ENCODE assay signal across 9 mouse cellular contexts in genomic region chr3:87770280-87770679, GRCm38 (mm10). TPM values are rescaled to one million over a fixed set of nuclear protein-coding genes. Genes with fewer than 3 reads are reported as not detected.
DNase-seq lines count a peak whose midpoint lies in the region; ATAC-seq and TF ChIP-seq lines count a peak whose summit lies in the region.
"Had no signal": no experiment of that assay in that cellular context is flagged by ENCODE, and none has a peak within 500 bp of the region (broad histone marks: within the 10 kb centered on the region; RNA-seq: fewer than 3 reads in every experiment).

No protein-coding gene starts in this region.

- H3K36me3 ChIP-seq in hindbrain, embryonic 14.5 days (replicated peaks; ENCODE audit: control insufficient read depth, insufficient read depth) = no peaks in the 10 kb centered on the region
- H3K36me3 ChIP-seq in hindbrain, embryonic 12.5 days = no peaks in the 10 kb centered on the region
- H3K36me3 ChIP-seq in ES-Bruce4 (ENCODE audit: control insufficient read depth, insufficient read depth, low read length, poor library complexity, severe bottlenecking) = no peaks in the 10 kb centered on the region
- H3K36me3 ChIP-seq: embryonic facial prominence, embryonic 15.5 days had no signal

- peaks cover 25% of the 10 kb centered on the region for H3K27me3 ChIP-seq in hindbrain, embryonic 14.5 days (ENCODE audit: control insufficient read depth, insufficient read depth, low read length)
- peaks cover 52% of the 10 kb centered on the region for H3K27me3 ChIP-seq in hindbrain, embryonic 12.5 days
- peaks cover 1% of the 10 kb centered on the region for H3K27me3 ChIP-seq in ES-Bruce4 (ENCODE audit: control insufficient read depth, insufficient read depth, low read length, poor library complexity, severe bottlenecking)

- intact Hi-C loops in left cerebral cortex, postnatal 4 days (cut with DNase I) = loop anchor here (5.0 kb wide), 1 partner anchor 87 kb away; no protein-coding TSS in a partner anchor
- intact Hi-C loops in gastrocnemius, postnatal 36 days (cut with DNase I) = loop anchor here (2.0 to 5.0 kb wide), 2 partner anchors 47 to 87 kb away; no protein-coding TSS in a partner anchor

- peak; percentile 91 for DNase-seq in hindbrain, embryonic 14.5 days (ENCODE audit: low spot score)
- DNase-seq in 416B (ENCODE audit: low read depth) = peak; percentile 80
- DNase-seq in cerebellum, postnatal 25 days = peak; percentile 48 to 70
- DNase-seq in left cerebral cortex, postnatal 4 days = peak; percentile 29
- peak; percentile 22 for DNase-seq in spleen, adult 12 weeks (ENCODE audit: low spot score)
- no peak for DNase-seq in gastrocnemius, postnatal 36 days

- TF ChIP-seq POLR2A in ES-Bruce4 (IDR thresholded peaks at IDR 0.05; ENCODE audit: insufficient read depth, low read length) = no peak

- ATAC-seq in hindbrain, embryonic 14.5 days (ENCODE audit: low FRiP score) = no peak
- no peak for ATAC-seq in hindbrain, embryonic 12.5 days (ENCODE audit: low FRiP score)

- under 1% methylated on average over 4 of the region's 4 CpGs for WGBS in hindbrain, embryonic 14.5 days
- WGBS in hindbrain, embryonic 12.5 days = 2% methylated on average over 4 of the region's 4 CpGs

- no peak overlapping the region for H3K9ac ChIP-seq in hindbrain, embryonic 14.5 days
- H3K9ac ChIP-seq in hindbrain, embryonic 12.5 days = no peak overlapping the region
- no peak overlapping the region for H3K9ac ChIP-seq in ES-Bruce4 (ENCODE audit: low read depth, poor library complexity, severe bottlenecking)
- H3K9ac ChIP-seq: embryonic facial prominence, embryonic 15.5 days had no signal

- no peak overlapping the region for H3K4me3 ChIP-seq in hindbrain, embryonic 14.5 days (replicated peaks; ENCODE audit: low read length)
- H3K4me3 ChIP-seq in hindbrain, embryonic 12.5 days = no peak overlapping the region
- no peak overlapping the region for H3K4me3 ChIP-seq in ES-Bruce4 (ENCODE audit: low read depth, low read length)
- H3K4me3 ChIP-seq: embryonic facial prominence, embryonic 15.5 days had no signal

- H3K9me3 ChIP-seq in hindbrain, embryonic 14.5 days (ENCODE audit: control insufficient read depth, low read length) = no peaks in the 10 kb centered on the region
- H3K9me3 ChIP-seq in hindbrain, embryonic 12.5 days (replicated peaks) = no peaks in the 10 kb centered on the region
- no peaks in the 10 kb centered on the region for H3K9me3 ChIP-seq in ES-Bruce4 (replicated peaks; ENCODE audit: control insufficient read depth, insufficient read depth, low read length, poor library complexity, severe bottlenecking)
- H3K9me3 ChIP-seq: embryonic facial prominence, embryonic 15.5 days had no signal

- no peaks in the 10 kb centered on the region for H3K4me1 ChIP-seq in hindbrain, embryonic 14.5 days (replicated peaks; ENCODE audit: control insufficient read depth, insufficient read depth, low read length)
- H3K4me1 ChIP-seq in hindbrain, embryonic 12.5 days = peaks cover 32% of the 10 kb centered on the region
- no peaks in the 10 kb centered on the region for H3K4me1 ChIP-seq in ES-Bruce4 (ENCODE audit: control insufficient read depth, insufficient read depth, low read length)

- TF ChIP-seq EP300 in ES-Bruce4 (IDR thresholded peaks at IDR 0.05; ENCODE audit: insufficient read depth, low read depth, low read length) = no peak

- peak; percentile 39 for TF ChIP-seq CTCF in ES-Bruce4 (IDR thresholded peaks at IDR 0.05; ENCODE audit: low read depth, low read length)

- H3K27ac ChIP-seq in hindbrain, embryonic 14.5 days = no peak overlapping the region
- H3K27ac ChIP-seq in hindbrain, embryonic 12.5 days = no peak overlapping the region
- H3K27ac ChIP-seq in ES-Bruce4 (ENCODE audit: insufficient read depth, low read length) = no peak overlapping the region
- H3K27ac ChIP-seq: embryonic facial prominence, embryonic 15.5 days had no signal

- no peak overlapping the region for H3K4me2 ChIP-seq in hindbrain, embryonic 14.5 days (replicated peaks)
- no peak overlapping the region for H3K4me2 ChIP-seq in hindbrain, embryonic 12.5 days (replicated peaks)
- H3K4me2 ChIP-seq: embryonic facial prominence, embryonic 15.5 days had no signal

RNA-seq across cellular contexts. Expression of gene Lrrc71, which starts 21.9 kb away (rescaled TPM):
- 0.54 and 0.89 TPM in 2 replicates for polyA plus RNA-seq in hindbrain, embryonic 14.5 days (2014; fragmentation: Nextera tagmentation; extraction: Ambion mirVana)
- 0.90 and 1.2 TPM in 2 replicates for polyA plus RNA-seq in hindbrain, embryonic 12.5 days (2016; fragmentation: Nextera tagmentation; extraction: Ambion mirVana)
- polyA plus RNA-seq in ES-Bruce4 (2011; ENCODE audit: insufficient read depth, insufficient read length, low read depth, missing spikeins) = not detected in 2 replicates
- total RNA-seq in left cerebral cortex, postnatal 4 days (2021) = 1 to 10 TPM in 1 of 2 experiments, under 1 TPM in 1; 0.46 to 1.4 TPM
- under 1 TPM; 0.20 to 0.49 TPM for total RNA-seq in gastrocnemius, postnatal 36 days (2021)

RNA-seq across cellular contexts. Expression of gene Ntrk1, which starts 24.7 kb away (rescaled TPM):
- polyA plus RNA-seq in hindbrain, embryonic 14.5 days (2014; fragmentation: Nextera tagmentation; extraction: Ambion mirVana) = 1.7 and 4.3 TPM in 2 replicates
- 19.3 and 24.0 TPM in 2 replicates for polyA plus RNA-seq in hindbrain, embryonic 12.5 days (2016; fragmentation: Nextera tagmentation; extraction: Ambion mirVana)
- 0.26 and 0.46 TPM in 2 replicates for polyA plus RNA-seq in ES-Bruce4 (2011; ENCODE audit: insufficient read depth, insufficient read length, low read depth, missing spikeins)
- total RNA-seq in left cerebral cortex, postnatal 4 days (2021) = under 1 TPM; 0.38 to 0.93 TPM
- total RNA-seq in gastrocnemius, postnatal 36 days (2021) = not detected

RNA-seq across cellular contexts. Expression of gene Insrr, which starts 26.5 kb away (rescaled TPM):
- polyA plus RNA-seq in hindbrain, embryonic 14.5 days (2014; fragmentation: Nextera tagmentation; extraction: Ambion mirVana) = 0.52 and 1.3 TPM in 2 replicates
- polyA plus RNA-seq in hindbrain, embryonic 12.5 days (2016; fragmentation: Nextera tagmentation; extraction: Ambion mirVana) = 1.2 and 1.7 TPM in 2 replicates
- polyA plus RNA-seq in ES-Bruce4 (2011; ENCODE audit: insufficient read depth, insufficient read length, low read depth, missing spikeins) = 0.35 TPM in 1 of 2 replicates, not detected in the other
- 1 to 10 TPM in 1 of 2 experiments, under 1 TPM in 1; 0.70 to 1.9 TPM for total RNA-seq in left cerebral cortex, postnatal 4 days (2021)
- not detected for total RNA-seq in gastrocnemius, postnatal 36 days (2021)

RNA-seq across cellular contexts. Expression of gene Pear1, which starts 53.8 kb away (rescaled TPM):
- 9.9 and 10.2 TPM in 2 replicates for polyA plus RNA-seq in hindbrain, embryonic 14.5 days (2014; fragmentation: Nextera tagmentation; extraction: Ambion mirVana)
- polyA plus RNA-seq in hindbrain, embryonic 12.5 days (2016; fragmentation: Nextera tagmentation; extraction: Ambion mirVana) = 13.1 and 13.2 TPM in 2 replicates
- 1.9 and 2.3 TPM in 2 replicates for polyA plus RNA-seq in ES-Bruce4 (2011; ENCODE audit: insufficient read depth, insufficient read length, low read depth, missing spikeins)
- 10 to 100 TPM in 1 of 2 experiments, 1 to 10 TPM in 1; 8.0 to 11.5 TPM for total RNA-seq in left cerebral cortex, postnatal 4 days (2021)
- total RNA-seq in gastrocnemius, postnatal 36 days (2021) = 1 to 10 TPM; 4.8 to 8.3 TPM

Comparison
In these comparisons a context has a peak if more than half of its experiments do, and no peak if none do; other contexts are left out.
1. DNase-seq: peak in hindbrain, embryonic 14.5 days (single experiment), 416B (single experiment), cerebellum, postnatal 25 days (2 of 2), left cerebral cortex, postnatal 4 days (single experiment) and spleen, adult 12 weeks (single experiment); none in gastrocnemius, postnatal 36 days (0 of 2).